36 mouse cellular contexts compared by ENCODE assay signal in genomic region chr11:95279061-95279659, GRCm38 (mm10). TPM values are rescaled to one million over a fixed set of nuclear protein-coding genes. Genes with fewer than 3 reads are reported as not detected.
DNase-seq lines count a peak whose midpoint lies in the region; ATAC-seq and TF ChIP-seq lines count a peak whose summit lies in the region.
"Had no signal": no experiment of that assay in that cellular context is flagged by ENCODE, and none has a peak within 500 bp of the region (broad histone marks: within the 10 kb centered on the region; RNA-seq: fewer than 3 reads in every experiment).

No protein-coding gene starts in this region.

- no peak for TF ChIP-seq EP300 in heart, adult 2 months (IDR thresholded peaks at IDR 0.05; ENCODE audit: insufficient read depth, low read depth, low read length)

- H3K36me3 ChIP-seq in heart, adult 2 months (ENCODE audit: control insufficient read depth, insufficient read depth, low read length) = peaks cover 10% of the 10 kb centered on the region
- H3K36me3 ChIP-seq in liver, adult 2 months (ENCODE audit: control insufficient read depth, insufficient read depth, low read length) = peaks cover 87% of the 10 kb centered on the region
- peaks cover 73% of the 10 kb centered on the region for H3K36me3 ChIP-seq in liver, embryonic 11.5 days (ENCODE audit: control insufficient read depth, insufficient read depth, low read length)

- no peak overlapping the region for H3K4me2 ChIP-seq in liver, embryonic 11.5 days
- H3K4me2 ChIP-seq: forebrain, embryonic 13.5 days; hindbrain, embryonic 13.5 days; limb, embryonic 15.5 days; lung, embryonic 14.5 days; midbrain, embryonic 15.5 days; neural tube, embryonic 13.5 days; stomach, embryonic 15.5 days had no signal

- no peak for TF ChIP-seq POLR2A in heart, adult 2 months (IDR thresholded peaks at IDR 0.05; ENCODE audit: insufficient read depth, low read depth, low read length)
- no peak for TF ChIP-seq POLR2A in liver, adult 2 months (IDR thresholded peaks at IDR 0.05; ENCODE audit: extremely low read depth, insufficient read depth, low read length)

- ATAC-seq in liver, embryonic 11.5 days (replicated peaks; ENCODE audit: low FRiP score) = no peak
- ATAC-seq: activated CD4-positive, CD25-positive, alpha-beta regulatory T cell, adult 4 months; forebrain, embryonic 13.5 days; inflammation-experienced regulatory T-cells, adult 6 months; midbrain, embryonic 15.5 days had no signal

- no peaks in the 10 kb centered on the region; the same call in 1 of the 2 replicates for H3K4me1 ChIP-seq in heart, adult 2 months (ENCODE audit: control insufficient read depth, insufficient read depth, low read length)
- H3K4me1 ChIP-seq in liver, adult 2 months (ENCODE audit: control insufficient read depth, insufficient read depth, low read length) = no peaks in the 10 kb centered on the region
- H3K4me1 ChIP-seq in liver, embryonic 11.5 days (replicated peaks; ENCODE audit: control insufficient read depth, insufficient read depth, low read length) = no peaks in the 10 kb centered on the region
- H3K4me1 ChIP-seq: forebrain, embryonic 13.5 days; hindbrain, embryonic 13.5 days; limb, embryonic 15.5 days; midbrain, embryonic 15.5 days; neural tube, embryonic 13.5 days; stomach, embryonic 15.5 days had no signal

- no peak for DNase-seq in heart, adult 2 months
- no peak for DNase-seq in heart, adult 8-10 months (ENCODE audit: low spot score)
- DNase-seq in liver, adult 2 months (ENCODE audit: extremely low read depth, low read depth, low spot score) = no peak
- DNase-seq in liver, embryonic 11.5 days (ENCODE audit: low spot score) = no peak
- DNase-seq in A20 (ENCODE audit: low read depth, low spot score) = peak; percentile 34
- peak; percentile 18 for DNase-seq in NIH3T3 (ENCODE audit: low read depth)
- no peak for DNase-seq in thymus, adult 18-20 months
- no peak for DNase-seq in urinary bladder, adult 2 months (ENCODE audit: low spot score)
- DNase-seq: adrenal gland, adult 8-10 months; cerebellum, adult 11-12 months; cerebellum, postnatal 25 days; gastrocnemius, postnatal 14 days; heart, adult 18-20 months; kidney, adult 9 months; kidney, postnatal 36 days; layer of hippocampus, adult 9-11 months; left cerebral cortex, postnatal 4 days; lung, embryonic 14.5 days; lung, postnatal 4 days; retina, postnatal 1 day; right cerebral cortex, postnatal 25 days; thymus, adult 2 months had no signal

- H3K79me2 ChIP-seq in heart, adult 2 months (replicated peaks; ENCODE audit: control insufficient read depth, insufficient read depth, low read length) = no peaks in the 10 kb centered on the region
- no peaks in the 10 kb centered on the region for H3K79me2 ChIP-seq in liver, adult 2 months (ENCODE audit: control insufficient read depth, insufficient read depth, low read length)

- H3K9ac ChIP-seq in heart, adult 2 months (ENCODE audit: low read depth, low read length) = no peak overlapping the region
- H3K9ac ChIP-seq in liver, adult 2 months (ENCODE audit: low read depth, low read length) = no peak overlapping the region
- no peak overlapping the region for H3K9ac ChIP-seq in liver, embryonic 11.5 days (ENCODE audit: low read depth, low read length)
- H3K9ac ChIP-seq: forebrain, embryonic 13.5 days; hindbrain, embryonic 13.5 days; limb, embryonic 15.5 days; lung, embryonic 14.5 days; midbrain, embryonic 15.5 days; neural tube, embryonic 13.5 days; stomach, embryonic 15.5 days had no signal

- H3K27me3 ChIP-seq in heart, adult 2 months (ENCODE audit: control insufficient read depth, insufficient read depth, low read length) = no peaks in the 10 kb centered on the region
- H3K27me3 ChIP-seq in liver, adult 2 months (ENCODE audit: control insufficient read depth, insufficient read depth, low read length) = no peaks in the 10 kb centered on the region
- H3K27me3 ChIP-seq in liver, embryonic 11.5 days (replicated peaks; ENCODE audit: control insufficient read depth, insufficient read depth, low read length) = no peaks in the 10 kb centered on the region
- H3K27me3 ChIP-seq: forebrain, embryonic 13.5 days; hindbrain, embryonic 13.5 days; limb, embryonic 15.5 days; midbrain, embryonic 15.5 days; neural tube, embryonic 13.5 days; stomach, embryonic 15.5 days had no signal

- H3K27ac ChIP-seq in heart, adult 2 months = no peak overlapping the region
- no peak overlapping the region for H3K27ac ChIP-seq in liver, adult 2 months (replicated peaks; ENCODE audit: insufficient read depth, low read depth, low read length)
- H3K27ac ChIP-seq in liver, embryonic 11.5 days (ENCODE audit: low read depth, low read length) = no peak overlapping the region
- H3K27ac ChIP-seq: forebrain, embryonic 13.5 days; hindbrain, embryonic 13.5 days; limb, embryonic 15.5 days; midbrain, embryonic 15.5 days; neural tube, embryonic 13.5 days; stomach, embryonic 15.5 days had no signal

- WGBS in heart, adult 2 months = 91% methylated on average over 4 of the region's 4 CpGs
- 94% methylated on average over 4 of the region's 4 CpGs for WGBS in liver, adult 2 months
- WGBS in liver, embryonic 11.5 days = 93% methylated on average over 4 of the region's 4 CpGs

- H3K9me3 ChIP-seq in liver, embryonic 11.5 days (ENCODE audit: control insufficient read depth, low read length) = no peaks in the 10 kb centered on the region
- H3K9me3 ChIP-seq: forebrain, embryonic 13.5 days; hindbrain, embryonic 13.5 days; limb, embryonic 15.5 days; midbrain, embryonic 15.5 days; neural tube, embryonic 13.5 days; stomach, embryonic 15.5 days had no signal

- peak; percentile 49 for TF ChIP-seq CTCF in heart, adult 2 months (IDR thresholded peaks at IDR 0.05)
- 0 out of 2 replicates have a peak, but pooled peaks have one; percentile 2 for TF ChIP-seq CTCF in liver, adult 2 months (IDR thresholded peaks at IDR 0.05; ENCODE audit: low read depth, low read length)

- intact Hi-C loops in heart, adult 2 months (cut with DNase I) = no loop called here

- no peak overlapping the region for H3K4me3 ChIP-seq in heart, adult 2 months
- no peak overlapping the region for H3K4me3 ChIP-seq in liver, adult 2 months (ENCODE audit: insufficient read depth, low read depth, low read length)
- no peak overlapping the region for H3K4me3 ChIP-seq in liver, embryonic 11.5 days (ENCODE audit: low read depth, low read length)
- H3K4me3 ChIP-seq: forebrain, embryonic 13.5 days; hindbrain, embryonic 13.5 days; limb, embryonic 15.5 days; midbrain, embryonic 15.5 days; myocyte; neural tube, embryonic 13.5 days; stomach, embryonic 15.5 days had no signal

RNA-seq across cellular contexts. Expression of gene Tac4, which starts 17.8 kb away (rescaled TPM):
- not detected for total RNA-seq in heart, adult 2 months (2021)
- 0.12 TPM in 1 of 2 replicates, not detected in the other for polyA plus RNA-seq in heart, adult 2 months (2012; rRNA removed)
- not detected for total RNA-seq in heart, adult 8-10 months (2022)
- not detected in 2 replicates for total RNA-seq in liver, adult 2 months (2014; rRNA removed)
- polyA plus RNA-seq in liver, adult 2 months (2012; rRNA removed) = not detected in 2 replicates
- not detected in 2 replicates for polyA plus RNA-seq in liver, embryonic 11.5 days (2014; fragmentation: Nextera tagmentation; extraction: Ambion mirVana)
- polyA plus RNA-seq in urinary bladder, adult 2 months (2012; rRNA removed) = 0.06 TPM in 1 of 2 replicates, not detected in the other
- total RNA-seq: adrenal gland, adult 8-10 months; gastrocnemius, postnatal 14 days; heart, adult 18-20 months; heart, postnatal 25 days; left cerebral cortex, adult 18-20 months; left cerebral cortex, postnatal 4 days; megakaryocyte-erythroid progenitor cell, adult 5-6 weeks had no signal
- polyA plus RNA-seq: activated CD4-positive, CD25-positive, alpha-beta regulatory T cell, adult 4 months; embryonic facial prominence, embryonic 14.5 days; forebrain, embryonic 13.5 days; heart, embryonic 14.5 days; hindbrain, embryonic 13.5 days; lung, embryonic 14.5 days; midbrain, embryonic 15.5 days had no signal

RNA-seq across cellular contexts. Expression of gene Kat7, which starts 30.9 kb away (rescaled TPM):
- 10 to 100 TPM; 25.9 to 28.6 TPM for total RNA-seq in heart, adult 2 months (2021)
- 19.8 and 31.4 TPM in 2 replicates for polyA plus RNA-seq in heart, adult 2 months (2012; rRNA removed)
- total RNA-seq in heart, adult 8-10 months (2022) = 10 to 100 TPM; 27.2 to 37.8 (median 32.3) TPM
- total RNA-seq in liver, adult 2 months (2014; rRNA removed) = 12.2 and 15.6 TPM in 2 replicates
- polyA plus RNA-seq in liver, adult 2 months (2012; rRNA removed) = 12.9 and 13.1 TPM in 2 replicates
- 65.4 and 72.5 TPM in 2 replicates for polyA plus RNA-seq in liver, embryonic 11.5 days (2014; fragmentation: Nextera tagmentation; extraction: Ambion mirVana)
- polyA plus RNA-seq in urinary bladder, adult 2 months (2012; rRNA removed) = 36.3 and 38.0 TPM in 2 replicates

RNA-seq across cellular contexts. Expression of gene Fam117a, which starts 57.7 kb away (rescaled TPM):
- total RNA-seq in heart, adult 2 months (2021) = 1 to 10 TPM; 8.6 to 10.0 TPM
- 9.1 and 19.0 TPM in 2 replicates for polyA plus RNA-seq in heart, adult 2 months (2012; rRNA removed)
- 1 to 10 TPM; 5.1 to 6.6 (median 6.0) TPM for total RNA-seq in heart, adult 8-10 months (2022)
- 1.8 TPM in 2 replicates for total RNA-seq in liver, adult 2 months (2014; rRNA removed)
- polyA plus RNA-seq in liver, adult 2 months (2012; rRNA removed) = 6.4 and 7.4 TPM in 2 replicates
- polyA plus RNA-seq in liver, embryonic 11.5 days (2014; fragmentation: Nextera tagmentation; extraction: Ambion mirVana) = 41.3 and 44.9 TPM in 2 replicates
- 20.8 and 23.0 TPM in 2 replicates for polyA plus RNA-seq in urinary bladder, adult 2 months (2012; rRNA removed)

Comparison
In these comparisons a context has a peak if more than half of its experiments do, and no peak if none do; other contexts are left out.
1. DNase-seq: peak in A20 (single experiment) and NIH3T3 (single experiment); none in heart, adult 2 months (0 of 2), heart, adult 8-10 months (single experiment), liver, adult 2 months (single experiment), liver, embryonic 11.5 days (single experiment), thymus, adult 18-20 months (0 of 2) and urinary bladder, adult 2 months (single experiment).